Mouse (Mus musculus) ES-Bruce4 (cell line): ENCODE measurements around the gene Prdm10. TPM values are rescaled to one million over a fixed set of nuclear protein-coding genes. Genes with fewer than 3 reads are reported as not detected.

Experiments used
- H3K27ac ChIP-seq: 2 replicates; pipeline ENCODE4 v1.5.1; 2012; ENCODE audit warnings: low read length, inconsistent platforms; ENCODE audit not compliant: insufficient read depth
- H3K27me3 ChIP-seq: 2 replicates; pipeline ENCODE4 v1.6.1; 2012; ENCODE audit warnings: mild to moderate bottlenecking, low read length, inconsistent platforms; ENCODE audit not compliant: control insufficient read depth, poor library complexity, insufficient read depth, severe bottlenecking
- H3K36me3 ChIP-seq: 2 replicates; pipeline ENCODE4 v1.6.1; 2012; ENCODE audit warnings: inconsistent platforms, mild to moderate bottlenecking, low read length, moderate library complexity; ENCODE audit not compliant: control insufficient read depth, poor library complexity, insufficient read depth, severe bottlenecking
- H3K4me1 ChIP-seq: one replicate; pipeline ENCODE4 v1.8.1; 2011; ENCODE audit warnings: low read length; ENCODE audit not compliant: control insufficient read depth, insufficient read depth
- H3K4me3 ChIP-seq: 2 replicates; pipeline ENCODE4 v1.5.1; 2011; ENCODE audit warnings: low read depth, mild to moderate bottlenecking, low read length
- H3K9ac ChIP-seq: 2 replicates; pipeline ENCODE4 v1.6.1; 2012; ENCODE audit warnings: low read depth, mild to moderate bottlenecking, inconsistent platforms; ENCODE audit not compliant: poor library complexity, severe bottlenecking
- H3K9me3 ChIP-seq: replicated peaks from 2 replicates; pipeline ENCODE4 v1.6.1; 2012; ENCODE audit warnings: mild to moderate bottlenecking, low read length, inconsistent platforms; ENCODE audit not compliant: control insufficient read depth, poor library complexity, insufficient read depth, severe bottlenecking
- CTCF ChIP-seq: IDR thresholded peaks from one replicate; pipeline ENCODE4 v1.8.1; 2011; ENCODE audit warnings: low read depth, low read length
- EP300 ChIP-seq: IDR thresholded peaks from 2 replicates; pipeline ENCODE4 v1.6.1; 2011; ENCODE audit warnings: low read depth, low read length; ENCODE audit not compliant: insufficient read depth
- POLR2A ChIP-seq: IDR thresholded peaks from one replicate; pipeline ENCODE4 v1.8.1; 2011; ENCODE audit warnings: low read length; ENCODE audit not compliant: insufficient read depth
- polyA plus RNA-seq: library from polyadenylated mRNA; stranded (reverse); fragments of >200 nt; gene quantifications from 2 replicates; pipeline ENCODE4 v1.2.4, GENCODE M21; 2011; ENCODE audit warnings: low read depth; ENCODE audit not compliant: missing spikeins, insufficient read depth, insufficient read length

The Prdm10 gene
- polyA plus RNA-seq, 1 experiment: 18.0 TPM

DNA sequence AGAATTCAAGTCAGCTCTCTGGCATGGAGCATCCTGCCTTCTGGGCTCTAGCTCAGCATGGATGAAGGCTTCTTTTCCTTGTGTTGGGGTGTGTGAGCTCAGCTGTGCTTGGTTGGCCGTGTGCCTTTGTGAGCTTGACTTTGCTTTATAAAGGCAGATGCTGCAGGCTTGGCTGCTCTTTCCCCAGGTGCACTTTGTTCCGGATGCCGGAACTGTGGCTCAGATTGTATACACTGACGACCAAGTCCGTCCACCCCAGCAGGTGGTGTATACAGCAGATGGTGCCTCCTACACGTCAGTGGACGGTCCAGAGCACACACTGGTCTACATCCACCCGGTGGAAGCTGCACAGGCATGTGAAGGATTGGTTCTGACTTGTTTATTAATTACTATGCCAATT, 35.6 kb downstream of the Prdm10 start:
- Histone ChIP-seq H3K27ac (peak overlapping the region; percentile 4; the same call in 1 of the 2 replicates), H3K4me1 (peaks cover 4% of the 10 kb centered on the region), H3K9me3 (no peaks in the 10 kb centered on the region), H3K27me3 (no peaks in the 10 kb centered on the region), H3K9ac (no peak overlapping the region), H3K4me3 (no peak overlapping the region), H3K36me3 (no peaks in the 10 kb centered on the region)
- TF ChIP-seq EP300 (peak; percentile 81), CTCF (no peak)

GRCm38 (mm10) chr9:31318956-31319355, 38.6 kb downstream of the Prdm10 start:
- Histone ChIP-seq H3K4me3 (no peak overlapping the region), H3K9me3 (no peaks in the 10 kb centered on the region), H3K36me3 (no peaks in the 10 kb centered on the region), H3K27ac (peak overlapping the region; percentile 55; the same call in 1 of the 2 replicates), H3K27me3 (no peaks in the 10 kb centered on the region), H3K9ac (no peak overlapping the region), H3K4me1 (peaks cover 4% of the 10 kb centered on the region)
- no peak for TF ChIP-seq CTCF
- TF ChIP-seq POLR2A: no peak
- no peak for TF ChIP-seq EP300

DNA sequence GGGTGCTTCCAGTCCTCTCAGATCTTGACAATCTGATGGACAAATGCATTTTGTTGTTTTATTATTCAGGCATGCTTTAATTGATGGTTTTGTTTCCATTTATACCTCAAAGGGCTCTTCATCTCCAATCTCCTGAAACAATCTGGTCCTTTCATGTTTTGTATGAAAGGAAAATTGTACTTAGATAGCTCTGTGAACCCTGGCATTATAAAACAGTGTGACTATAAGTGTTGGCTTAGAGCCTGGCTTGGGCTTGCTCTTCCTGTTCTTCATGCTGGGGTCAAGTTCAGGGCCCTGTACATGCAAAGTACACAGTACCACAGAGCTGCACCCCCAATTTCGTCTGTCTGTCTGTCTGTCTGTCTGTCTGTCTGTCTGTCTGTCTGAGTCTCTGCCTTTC, 40.4 kb downstream of the Prdm10 start:
- Histone ChIP-seq H3K4me3 (no peak overlapping the region), H3K36me3 (no peaks in the 10 kb centered on the region), H3K27me3 (no peaks in the 10 kb centered on the region), H3K9ac (no peak overlapping the region), H3K4me1 (peaks cover 4% of the 10 kb centered on the region), H3K9me3 (no peaks in the 10 kb centered on the region), H3K27ac (no peak overlapping the region)
- TF ChIP-seq POLR2A: no peak
- no peak for TF ChIP-seq EP300
- TF ChIP-seq CTCF: no peak

DNA sequence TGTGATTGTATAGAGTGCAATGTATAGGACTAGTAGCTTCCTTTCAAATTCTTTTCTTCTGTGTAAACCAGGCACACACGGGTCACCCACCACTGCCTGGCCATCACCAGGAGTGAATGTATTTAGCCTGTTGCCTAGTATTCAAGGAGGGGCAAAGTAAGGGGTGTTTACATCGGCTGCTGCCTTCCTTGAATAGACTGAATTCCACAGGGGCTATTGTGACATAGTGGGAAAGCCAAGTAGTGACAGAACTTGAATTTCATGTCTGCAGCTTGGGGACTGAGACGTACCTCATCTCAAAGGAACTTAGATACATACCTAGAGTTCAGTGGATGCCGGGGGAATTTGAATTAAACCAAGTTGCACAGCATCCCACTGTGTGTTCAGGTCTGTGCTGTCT, 41.2 kb downstream of the Prdm10 start:
- Histone ChIP-seq H3K27ac (no peak overlapping the region), H3K27me3 (no peaks in the 10 kb centered on the region)
- TF ChIP-seq EP300: no peak

DNA sequence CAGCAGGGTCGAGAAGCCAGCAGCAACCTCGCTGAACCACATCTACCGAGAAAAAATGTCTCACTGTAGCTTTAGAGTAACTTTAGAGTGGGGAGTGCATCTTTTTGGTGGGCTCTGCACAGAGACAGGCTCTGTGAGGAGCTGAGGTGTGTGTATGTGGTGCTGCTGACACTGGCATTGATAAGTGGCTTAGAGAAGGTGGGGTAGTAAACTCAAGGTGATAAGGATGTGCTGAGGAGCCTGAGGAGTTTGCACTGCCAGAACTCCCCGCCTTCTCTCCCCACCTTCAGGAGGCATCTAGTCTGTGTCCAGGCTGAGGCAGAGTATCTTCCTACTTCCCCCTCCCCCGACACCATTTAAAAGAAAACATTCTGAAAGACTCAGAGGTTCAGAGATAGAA, 41.8 kb downstream of the Prdm10 start:
- TF ChIP-seq EP300 (no peak), CTCF (no peak), POLR2A (no peak)
- H3K4me3 ChIP-seq: no peak overlapping the region
- H3K36me3 ChIP-seq: no peaks in the 10 kb centered on the region
- no peaks in the 10 kb centered on the region for H3K9me3 ChIP-seq
- no peak overlapping the region for H3K27ac ChIP-seq
- H3K4me1 ChIP-seq: peaks cover 2% of the 10 kb centered on the region
- no peak overlapping the region for H3K9ac ChIP-seq
- no peaks in the 10 kb centered on the region for H3K27me3 ChIP-seq

More for the DNA sequence above, 41.2 kb downstream of the Prdm10 start:
- no peak overlapping the region for H3K9ac ChIP-seq
- H3K4me1 ChIP-seq: peaks cover 2% of the 10 kb centered on the region
- no peaks in the 10 kb centered on the region for H3K9me3 ChIP-seq
- H3K4me3 ChIP-seq: no peak overlapping the region
- no peaks in the 10 kb centered on the region for H3K36me3 ChIP-seq

- TF ChIP-seq POLR2A (no peak), EP300 (no peak), CTCF (no peak)
These were observed 50.5 kb downstream of the Prdm10 start for GRCm38 (mm10) chr9:31330816-31331215.

More at GRCm38 (mm10) chr9:31330816-31331215, 50.5 kb downstream of the Prdm10 start:
- Histone ChIP-seq H3K27me3 (no peaks in the 10 kb centered on the region), H3K36me3 (peaks cover 3% of the 10 kb centered on the region; the same call in 1 of the 2 replicates), H3K4me3 (no peak overlapping the region), H3K4me1 (peaks cover 2% of the 10 kb centered on the region), H3K27ac (no peak overlapping the region), H3K9me3 (no peaks in the 10 kb centered on the region), H3K9ac (no peak overlapping the region)
